Mouse (Mus musculus) activated CD4-positive, CD25-positive, alpha-beta regulatory T cell (primary cell): ENCODE data around the gene Mrpl23. TPM values are rescaled to one million over a fixed set of nuclear protein-coding genes. Genes with fewer than 3 reads are reported as not detected.

Source experiments
- polyA plus RNA-seq, 2 experiments: library from polyadenylated mRNA; unstranded; fragments of 100-300 nt; shearing (Covaris generic); gene quantifications; one replicate each; pipeline ENCODE4 v1.2.1; 2017

Mrpl23 gene
- 1 to 10 TPM; 4.7 to 8.8 TPM for polyA plus RNA-seq

GRCm38 (mm10) chr7:142532671-142533058, at the start of gene Mrpl23:
Mrpl23 (plus strand) TSS chr7:142532686.

GRCm38 (mm10) chr7:142498575-142498974, 33.9 kb upstream of the Mrpl23 start, which contains the start of gene Tnnt3:
Tnnt3 (plus strand) TSS chr7:142498836.

Other genes with a start within 250 kb of the Mrpl23 start
- gene Krtap5-1, start 235.6 kb upstream of the Mrpl23 start, polyA plus RNA-seq: not detected
- gene Krtap5-4, start 229.1 kb upstream of the Mrpl23 start, polyA plus RNA-seq: not detected
- gene Ifitm10, start 158.9 kb upstream of the Mrpl23 start, polyA plus RNA-seq: 10 to 100 TPM in 1 of 2 experiments, 1 to 10 TPM in 1; 6.1 to 10.4 TPM
- under 1 TPM; 0.74 to 0.75 TPM for gene Gm49369, start 150.0 kb upstream of the Mrpl23 start, polyA plus RNA-seq
- gene Ctsd, start 144.6 kb upstream of the Mrpl23 start, polyA plus RNA-seq: 100 to 1,000 TPM; 374 to 473 TPM
- gene Syt8, start 97.8 kb upstream of the Mrpl23 start, polyA plus RNA-seq: under 1 TPM in 1 of 2 experiments, not detected in 1; 0.68 TPM
- under 1 TPM in 1 of 2 experiments, not detected in 1; 0.51 TPM for gene Tnni2, start 90.9 kb upstream of the Mrpl23 start, polyA plus RNA-seq
- 1,000 to 10,000 TPM; 1,045 to 1,500 TPM for gene Lsp1, start 71.9 kb upstream of the Mrpl23 start, polyA plus RNA-seq
- 1 to 10 TPM; 2.6 to 3.5 TPM for gene Tnnt3, start 33.9 kb upstream of the Mrpl23 start, polyA plus RNA-seq
- gene Igf2, start 134.1 kb downstream of the Mrpl23 start, polyA plus RNA-seq: not detected
- gene Gm49394, start 137.3 kb downstream of the Mrpl23 start, polyA plus RNA-seq: not detected
- under 1 TPM in 1 of 2 experiments, not detected in 1; 0.86 TPM for gene Ins2, start 210.7 kb downstream of the Mrpl23 start, polyA plus RNA-seq